Mouse (Mus musculus) cerebellum, adult 2 months (tissue): Measurements from ENCODE around the gene Gpatch2.

Source experiments
- CTCF ChIP-seq: fragments of 200-500 bp; IDR thresholded peaks from 2 replicates; pipeline ENCODE4 v1.5.1; 2011; ENCODE audit warnings: low read depth, mild to moderate bottlenecking, control low read depth, low read length, moderate library complexity, borderline replicate concordance; ENCODE audit not compliant: insufficient read depth
- POLR2A ChIP-seq: fragments of 200-500 bp; IDR thresholded peaks from 2 replicates; pipeline ENCODE4 v1.6.1; 2011; ENCODE audit warnings: low read length, control low read depth, borderline replicate concordance; ENCODE audit not compliant: insufficient read depth

DNA sequence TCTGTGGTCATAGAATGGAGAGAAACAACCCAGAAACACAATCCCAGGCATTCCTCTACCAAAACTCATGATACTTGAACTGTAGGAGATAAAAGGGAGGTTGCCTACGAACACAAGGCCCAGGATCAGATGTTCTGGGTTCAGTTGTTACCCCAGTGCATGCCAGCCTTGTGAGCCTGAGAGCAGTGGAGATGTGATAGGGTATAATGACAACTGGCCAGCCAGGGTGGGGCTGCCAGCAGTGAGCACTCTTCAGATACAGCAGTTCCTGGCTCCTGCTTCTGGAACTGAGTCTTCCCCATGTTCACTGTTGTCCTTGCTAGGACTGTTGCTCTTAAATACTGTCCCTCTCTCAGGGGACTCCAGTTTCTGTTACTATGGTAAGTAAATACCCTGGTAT is 98.0 kb downstream of the Gpatch2 start:
- no peak for TF ChIP-seq CTCF
- TF ChIP-seq POLR2A, result no peak
